Mouse (Mus musculus) embryonic facial prominence, embryonic 14.5 days (tissue): ENCODE measurements at regions not wholly inside any gene's neighbourhood (a gene's known extent, or its start where the extent isn't known, plus 50 kb on each side); places are given as distances from the start of the nearest gene placed in this dataset.

Source experiments
- ATAC-seq: fragments of 200-750 bp; cut with Nextera tagmentation; 2 replicates; pipeline ENCODE4 v1.8.0; 2017; ENCODE audit warnings: low read depth, moderate number of reproducible peaks, moderate TSS enrichment
- DNase-seq: peaks from one replicate; pipeline ENCODE4 v3.0.0-alpha.2; 2015; ENCODE audit warnings: low spot score
- H3K27ac ChIP-seq: fragments of 300-500 bp; sonication (generic); replicated peaks from 2 replicates; pipeline ENCODE4 v1.5.1; 2014; ENCODE audit warnings: low read depth, mild to moderate bottlenecking, low read length, moderate library complexity
- H3K27me3 ChIP-seq: fragments of 300-500 bp; sonication (generic); replicated peaks from 2 replicates; pipeline ENCODE4 v1.6.1; 2014; ENCODE audit warnings: low read length; ENCODE audit not compliant: control insufficient read depth, insufficient read depth
- H3K36me3 ChIP-seq: fragments of 300-500 bp; sonication (generic); 2 replicates; pipeline ENCODE4 v1.6.1; 2014; ENCODE audit warnings: low read length, mixed read lengths; ENCODE audit not compliant: control insufficient read depth, insufficient read depth
- H3K4me1 ChIP-seq: fragments of 300-500 bp; sonication (generic); 2 replicates; pipeline ENCODE4 v1.6.1; 2014; ENCODE audit warnings: antibody characterized with exemption, low read length; ENCODE audit not compliant: control insufficient read depth, insufficient read depth
- H3K4me2 ChIP-seq: fragments of 300-500 bp; sonication (generic); 2 replicates; pipeline ENCODE4 v1.6.1; 2014; ENCODE audit warnings: low read depth, mild to moderate bottlenecking, low read length, moderate library complexity, mixed read lengths
- H3K4me3 ChIP-seq: fragments of 300-500 bp; sonication (generic); 2 replicates; pipeline ENCODE4 v1.5.1; 2014; ENCODE audit warnings: low read depth, mild to moderate bottlenecking, low read length
- H3K9ac ChIP-seq: fragments of 300-500 bp; sonication (generic); 2 replicates; pipeline ENCODE4 v1.6.1; 2014; ENCODE audit warnings: low read depth, mild to moderate bottlenecking, low read length, moderate library complexity, mixed read lengths
- H3K9me3 ChIP-seq: fragments of 300-500 bp; sonication (generic); 2 replicates; pipeline ENCODE4 v1.6.1; 2016; ENCODE audit warnings: low read length; ENCODE audit not compliant: control insufficient read depth
- WGBS: fragments of 180-500 bp; shearing (Covaris S2); extraction: QIAGEN DNeasy Blood & Tissue Kit; methylation state at CpG from one replicate; pipeline ENCODE4 v1.1.7; 2014; 5-methylcytosine and 5-hydroxymethylcytosine counted together

DNA sequence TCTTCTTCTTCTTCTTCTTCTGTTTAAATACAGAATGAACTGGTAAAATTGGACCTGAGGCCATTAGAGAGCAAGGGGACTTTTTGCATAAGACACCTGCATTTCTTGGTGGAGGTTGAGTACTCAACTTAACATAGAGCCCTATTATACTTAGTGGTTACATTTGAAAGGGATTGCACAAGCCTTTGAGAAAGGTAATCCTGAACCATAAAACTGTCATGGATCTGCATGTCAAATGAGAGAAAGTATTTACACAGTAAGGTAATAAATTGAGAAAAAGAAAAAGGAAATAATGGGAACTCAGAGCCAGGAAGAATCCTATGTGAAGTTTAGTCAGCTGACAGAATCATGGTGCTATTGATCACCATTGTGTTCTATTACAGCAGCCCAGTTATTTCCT lies 258.1 kb upstream of the 2610001J05Rik start:
- Histone ChIP-seq H3K4me2 (no peak overlapping the region), H3K36me3 (no peaks in the 10 kb centered on the region), H3K9me3 (no peaks in the 10 kb centered on the region), H3K9ac (no peak overlapping the region), H3K27ac (no peak overlapping the region), H3K4me1 (no peaks in the 10 kb centered on the region), H3K27me3 (no peaks in the 10 kb centered on the region), H3K4me3 (no peak overlapping the region)
- no peak for DNase-seq
- ATAC-seq, result no peak

- WGBS, result 83% methylated on average over 3 of the region's 3 CpGs
- H3K4me3 ChIP-seq, result no peak overlapping the region
- no peak for ATAC-seq
Measured at GRCm38 (mm10) chr6:14122311-14122710, 251.0 kb upstream of the 2610001J05Rik start.

DNA sequence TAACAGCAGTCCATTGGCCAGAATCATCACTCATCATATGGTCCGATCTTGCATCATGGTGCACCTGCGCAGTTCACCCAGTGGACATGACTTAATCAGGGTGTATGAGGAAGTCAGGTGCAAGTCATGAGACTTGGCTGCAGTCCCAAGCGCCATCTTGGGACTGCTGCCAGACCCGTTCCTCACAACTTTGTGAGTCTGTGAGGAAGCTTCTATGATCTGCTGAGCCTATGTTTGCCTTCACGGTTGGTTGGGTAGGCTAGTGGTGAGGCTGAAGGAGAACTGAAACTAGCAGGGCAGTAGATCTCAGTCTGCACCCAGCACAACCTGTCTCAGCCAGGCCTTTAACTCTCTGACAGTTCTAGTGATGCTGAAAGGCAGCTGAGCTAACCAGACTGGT lies 250.2 kb upstream of the 2610001J05Rik start:
- 96% methylated on average over 5 of the region's 5 CpGs for WGBS
- H3K27me3 ChIP-seq, result no peaks in the 10 kb centered on the region
- no peak for ATAC-seq
- no peak overlapping the region for H3K4me2 ChIP-seq
- no peak overlapping the region for H3K27ac ChIP-seq
- no peak overlapping the region for H3K9ac ChIP-seq
- no peaks in the 10 kb centered on the region for H3K36me3 ChIP-seq
- H3K9me3 ChIP-seq, result no peaks in the 10 kb centered on the region
- no peak for DNase-seq
- no peak overlapping the region for H3K4me3 ChIP-seq
- H3K4me1 ChIP-seq, result no peaks in the 10 kb centered on the region

More at GRCm38 (mm10) chr6:14122311-14122710, 251.0 kb upstream of the 2610001J05Rik start:
- no peak overlapping the region for H3K9ac ChIP-seq
- H3K27ac ChIP-seq, result no peak overlapping the region
- H3K27me3 ChIP-seq, result no peaks in the 10 kb centered on the region
- no peaks in the 10 kb centered on the region for H3K36me3 ChIP-seq
- no peak for DNase-seq
- H3K4me1 ChIP-seq, result no peaks in the 10 kb centered on the region
- H3K9me3 ChIP-seq, result no peaks in the 10 kb centered on the region
- no peak overlapping the region for H3K4me2 ChIP-seq

DNA sequence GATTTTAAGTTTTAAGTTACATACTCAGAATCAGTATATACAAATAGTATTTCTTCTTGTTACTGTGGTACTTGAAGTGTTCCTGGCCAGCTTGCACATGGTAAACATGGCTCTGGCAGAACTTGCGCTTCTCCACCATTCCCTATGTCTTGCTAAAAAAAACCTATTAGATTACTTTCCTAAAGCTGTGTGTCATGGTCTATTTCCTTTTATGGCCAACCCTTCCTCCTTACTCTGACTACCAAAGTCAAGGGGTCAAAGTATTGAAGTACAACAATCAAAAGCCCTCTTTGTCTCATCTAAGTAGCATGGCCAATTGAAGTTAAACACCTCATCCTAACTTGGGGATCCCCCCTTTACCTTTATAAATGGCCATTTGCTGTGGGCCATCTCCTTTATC lies 223.6 kb upstream of the 2610001J05Rik start:
- WGBS, result 76% methylated on average over 1 of the region's 1 CpGs
- DNase-seq (no peak), ATAC-seq (no peak)
- no peak overlapping the region for H3K4me3 ChIP-seq
- no peaks in the 10 kb centered on the region for H3K4me1 ChIP-seq
- H3K27ac ChIP-seq, result no peak overlapping the region
- H3K9me3 ChIP-seq, result no peaks in the 10 kb centered on the region
- no peaks in the 10 kb centered on the region for H3K36me3 ChIP-seq
- H3K9ac ChIP-seq, result no peak overlapping the region
- H3K4me2 ChIP-seq, result no peak overlapping the region
- no peaks in the 10 kb centered on the region for H3K27me3 ChIP-seq

DNA sequence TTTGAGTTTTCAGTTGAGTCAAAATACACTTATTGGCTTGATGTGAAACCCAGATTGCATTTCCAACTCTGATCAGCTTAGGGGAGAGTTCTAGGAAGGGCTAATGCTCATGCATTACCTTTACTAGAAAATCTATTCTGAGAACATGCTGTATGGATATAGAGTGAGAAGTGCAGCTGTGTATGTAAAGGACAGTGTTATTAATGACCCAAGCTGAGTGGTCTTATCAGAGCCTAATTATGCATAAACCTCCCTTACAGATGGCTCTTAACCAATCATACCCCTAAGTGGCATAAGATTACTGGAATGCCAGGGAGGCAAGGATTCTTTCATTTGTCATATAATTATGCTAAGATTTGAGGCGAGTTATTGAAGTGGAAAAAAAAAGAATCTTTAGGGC lies 210.6 kb upstream of the 2610001J05Rik start:
- no peaks in the 10 kb centered on the region for H3K4me1 ChIP-seq
- no peaks in the 10 kb centered on the region for H3K9me3 ChIP-seq
- H3K4me2 ChIP-seq, result no peak overlapping the region
- H3K36me3 ChIP-seq, result no peaks in the 10 kb centered on the region
- H3K4me3 ChIP-seq, result no peak overlapping the region
- WGBS, result 47% methylated on average over 1 of the region's 1 CpGs
- H3K27me3 ChIP-seq, result no peaks in the 10 kb centered on the region
- no peak overlapping the region for H3K9ac ChIP-seq
- ATAC-seq, result no peak
- no peak for DNase-seq
- H3K27ac ChIP-seq, result no peak overlapping the region

DNA sequence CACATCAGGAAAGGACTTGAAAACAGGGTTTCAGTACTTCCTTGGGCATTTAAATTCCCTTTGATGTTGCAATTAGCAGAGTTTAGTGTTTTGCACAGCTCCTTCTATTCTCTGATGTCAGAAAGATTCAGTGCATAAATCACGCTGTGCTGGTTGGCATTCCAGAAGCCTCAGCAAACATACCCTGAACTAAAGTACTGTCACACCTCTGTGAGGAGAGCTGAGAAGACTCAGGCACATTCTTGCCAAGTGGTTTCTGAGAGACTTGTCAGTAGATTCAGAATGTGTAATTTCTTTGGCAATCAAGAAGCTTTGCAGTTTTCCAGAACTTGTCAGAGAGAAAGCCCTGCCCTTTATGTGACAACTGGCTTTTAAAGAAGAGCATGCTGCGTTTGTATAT lies 192.4 kb upstream of the 2610001J05Rik start:
- no peak overlapping the region for H3K4me2 ChIP-seq
- no peaks in the 10 kb centered on the region for H3K4me1 ChIP-seq
- WGBS, result 68% methylated on average over 2 of the region's 2 CpGs
- H3K27me3 ChIP-seq, result no peaks in the 10 kb centered on the region
- H3K9ac ChIP-seq, result no peak overlapping the region
- no peaks in the 10 kb centered on the region for H3K36me3 ChIP-seq
- no peak overlapping the region for H3K27ac ChIP-seq
- ATAC-seq (no peak), DNase-seq (no peak)
- H3K4me3 ChIP-seq, result no peak overlapping the region
- H3K9me3 ChIP-seq, result no peaks in the 10 kb centered on the region

DNA sequence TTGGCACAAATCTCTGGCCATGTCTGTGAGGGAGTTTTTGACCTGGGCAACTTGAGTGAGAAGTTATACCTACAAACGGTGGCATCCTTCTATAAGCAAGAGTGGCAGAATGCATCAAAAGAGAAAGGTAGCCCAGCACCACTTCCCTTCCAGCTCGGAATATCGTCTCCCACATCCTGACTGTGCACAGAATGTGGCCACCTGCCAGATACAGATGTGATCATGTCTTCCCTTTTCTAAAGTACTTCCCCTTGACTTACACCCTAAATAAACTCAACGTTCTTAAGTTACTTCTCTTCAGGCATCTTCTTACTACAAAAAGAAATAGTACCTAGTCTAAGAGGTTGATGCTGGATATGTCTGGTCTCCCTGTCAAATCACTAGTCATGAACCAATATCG lies 175.2 kb upstream of the 2610001J05Rik start:
- Histone ChIP-seq H3K36me3 (no peaks in the 10 kb centered on the region), H3K4me1 (no peaks in the 10 kb centered on the region), H3K4me3 (no peak overlapping the region), H3K9me3 (no peaks in the 10 kb centered on the region), H3K27me3 (no peaks in the 10 kb centered on the region), H3K4me2 (no peak overlapping the region), H3K27ac (no peak overlapping the region), H3K9ac (no peak overlapping the region)
- no peak for DNase-seq
- no peak for ATAC-seq
- 79% methylated on average over 5 of the region's 5 CpGs for WGBS

DNA sequence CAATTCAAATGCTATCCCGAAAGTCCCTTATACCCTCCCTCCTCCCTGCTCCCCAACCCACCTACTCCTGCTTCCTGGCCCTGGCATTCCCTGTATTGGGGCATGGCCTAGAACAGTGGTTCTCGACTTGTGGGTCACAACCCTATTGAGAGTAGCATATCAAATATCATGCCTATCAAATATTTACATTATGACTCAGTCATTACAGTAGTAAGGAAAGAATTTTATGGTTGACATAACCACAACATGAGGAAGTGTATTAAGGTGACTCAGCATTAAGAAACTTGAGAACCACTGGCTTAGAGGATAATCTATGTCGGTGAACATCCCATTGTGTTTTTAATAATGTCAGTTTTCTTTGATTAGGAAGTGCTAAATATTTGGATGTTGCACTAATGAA lies 173.3 kb upstream of the 2610001J05Rik start:
- Histone ChIP-seq H3K27ac (no peak overlapping the region), H3K4me1 (no peaks in the 10 kb centered on the region), H3K36me3 (no peaks in the 10 kb centered on the region), H3K27me3 (no peaks in the 10 kb centered on the region), H3K4me3 (no peak overlapping the region), H3K9ac (no peak overlapping the region), H3K9me3 (no peaks in the 10 kb centered on the region), H3K4me2 (no peak overlapping the region)
- ATAC-seq (no peak), DNase-seq (no peak)
- 71% methylated on average over 3 of the region's 3 CpGs for WGBS

DNA sequence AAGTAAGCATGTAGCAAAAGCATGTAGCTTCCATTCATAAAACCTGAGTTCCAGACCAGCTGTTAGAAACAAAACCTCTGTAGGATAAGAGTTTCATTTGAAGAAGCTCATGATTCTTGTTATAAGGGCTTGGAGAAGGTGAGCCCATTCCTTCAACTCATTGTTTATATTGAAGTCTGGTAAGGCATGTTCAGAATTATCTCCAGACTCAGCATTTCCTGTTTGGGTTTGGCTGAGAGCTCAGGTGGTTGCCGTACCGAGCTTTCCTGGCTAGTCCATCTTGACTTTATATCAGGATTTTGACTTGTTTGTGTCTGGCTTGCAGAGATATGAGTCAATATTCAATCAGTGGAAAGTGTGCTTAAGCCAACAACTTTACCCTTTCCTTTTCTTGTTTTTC lies 154.6 kb upstream of the 2610001J05Rik start:
- Histone ChIP-seq H3K4me1 (no peaks in the 10 kb centered on the region), H3K9ac (no peak overlapping the region), H3K9me3 (no peaks in the 10 kb centered on the region), H3K4me3 (no peak overlapping the region), H3K4me2 (no peak overlapping the region), H3K36me3 (no peaks in the 10 kb centered on the region), H3K27me3 (no peaks in the 10 kb centered on the region), H3K27ac (no peak overlapping the region)
- WGBS, result 55% methylated on average over 2 of the region's 2 CpGs
- ATAC-seq, result no peak
- no peak for DNase-seq
